Mouse (Mus musculus) R1 (cell line): ENCODE data around the gene Eepd1.

Experiments used
- DNase-seq: peaks from one replicate; pipeline ENCODE4 v3.0.0-alpha.2; 2018; ENCODE audit warnings: low read depth, low spot score

Gene Eepd1

GRCm38 (mm10) chr9:25489221-25489960, 8.0 kb downstream of the Eepd1 start:
- no peak for DNase-seq

GRCm38 (mm10) chr9:25490278-25491145, 9.2 kb downstream of the Eepd1 start:
- DNase-seq, result peak; percentile 15

DNA sequence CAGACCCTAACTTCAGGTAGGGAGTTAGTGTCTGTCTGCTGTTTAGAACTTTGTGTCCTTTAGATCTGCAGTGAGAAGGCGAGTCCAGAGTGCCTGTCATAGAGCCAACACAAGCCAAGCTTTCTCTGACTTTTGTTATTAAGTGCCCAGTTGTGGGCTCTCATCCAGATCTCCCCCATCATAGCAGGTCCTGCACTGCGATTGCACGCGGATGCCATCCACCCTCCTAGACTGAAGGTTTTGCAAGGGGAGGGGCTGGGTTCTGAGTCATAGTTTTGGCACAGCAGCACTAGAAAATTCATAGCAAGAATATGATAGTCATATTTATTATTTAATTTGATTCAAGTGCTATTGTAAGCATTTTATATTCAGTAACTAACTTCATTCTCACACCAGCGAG, 12.6 kb downstream of the Eepd1 start:
- DNase-seq, result no peak

DNA sequence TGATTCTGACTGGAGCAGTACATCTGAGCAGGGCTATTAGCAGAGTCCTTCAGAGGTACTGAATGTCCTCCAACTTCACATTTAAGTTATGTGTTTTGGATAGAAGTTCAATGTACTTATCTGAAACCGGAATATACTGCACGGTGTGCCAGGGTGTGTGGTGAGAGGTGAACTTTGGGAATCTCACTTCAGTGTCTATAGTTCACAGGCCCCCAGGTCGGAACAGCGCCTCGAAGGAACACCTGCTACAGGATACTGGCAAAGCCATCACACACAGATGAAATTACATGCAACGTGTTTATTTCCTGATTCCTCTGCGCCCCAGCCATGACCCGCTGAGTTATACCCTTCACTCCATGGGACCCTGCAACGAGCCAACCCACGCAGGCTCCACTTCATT, 14.3 kb downstream of the Eepd1 start:
- no peak for DNase-seq

DNA sequence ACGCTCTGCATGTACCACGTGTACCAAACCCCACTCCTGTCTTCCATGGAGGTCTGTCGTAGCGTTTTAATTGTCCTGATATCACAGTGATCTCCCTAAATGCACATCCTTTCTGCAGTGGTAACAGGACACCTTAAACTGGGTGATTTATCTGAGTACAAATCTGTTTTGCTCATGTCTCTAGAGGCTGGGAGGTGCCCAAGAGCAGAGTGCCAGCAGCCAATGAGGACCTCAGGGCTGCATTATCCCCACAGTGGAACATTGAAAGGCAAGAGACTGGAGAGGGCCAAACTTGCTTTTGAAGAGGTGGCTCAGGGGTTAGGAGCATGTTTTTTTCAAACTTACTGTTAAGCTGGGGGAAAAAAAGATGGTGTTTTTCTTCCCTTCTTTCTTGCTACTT, 14.8 kb downstream of the Eepd1 start:
- no peak for DNase-seq

DNA sequence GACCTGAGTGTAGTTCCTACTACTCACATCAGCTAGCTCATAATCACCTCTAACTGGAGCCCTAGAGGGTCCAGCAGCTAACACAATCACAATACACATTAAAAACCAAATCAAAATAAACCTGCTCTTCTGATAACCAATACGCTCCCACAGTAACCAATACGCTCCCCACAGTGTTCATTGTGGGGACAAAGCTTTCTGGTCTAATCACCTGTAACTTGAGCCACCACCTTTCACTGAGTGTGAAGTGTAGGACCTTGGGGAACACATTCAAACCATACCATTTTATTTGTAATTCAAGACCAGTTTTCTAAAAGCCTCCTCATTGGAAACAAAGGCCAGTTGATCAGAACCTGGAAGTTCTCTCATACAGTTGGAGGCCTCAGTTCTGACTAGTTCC, 15.4 kb downstream of the Eepd1 start:
- DNase-seq, result no peak

DNA sequence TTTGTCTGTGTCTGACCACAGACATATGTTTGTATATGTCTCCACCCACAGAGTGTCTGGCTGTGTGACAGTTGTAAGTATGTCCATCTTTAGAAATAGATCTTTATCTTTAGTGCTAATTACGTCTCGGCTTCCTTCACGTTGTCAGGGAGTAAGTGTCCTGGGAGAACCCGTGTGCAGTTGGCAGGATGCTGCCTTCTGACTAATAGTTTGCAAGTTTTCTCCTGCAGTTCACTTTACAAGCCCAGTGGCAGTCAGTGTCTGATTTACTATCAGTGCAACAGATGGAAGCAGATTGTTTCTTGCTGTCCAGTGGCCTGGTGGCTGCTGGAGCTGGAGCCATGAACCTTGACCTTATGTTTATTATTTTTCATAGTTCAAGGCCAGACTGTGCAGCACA, 17.4 kb downstream of the Eepd1 start:
- no peak for DNase-seq

- no peak for DNase-seq
These were observed 18.0 kb downstream of the Eepd1 start for GRCm38 (mm10) chr9:25499306-25499705.

DNA sequence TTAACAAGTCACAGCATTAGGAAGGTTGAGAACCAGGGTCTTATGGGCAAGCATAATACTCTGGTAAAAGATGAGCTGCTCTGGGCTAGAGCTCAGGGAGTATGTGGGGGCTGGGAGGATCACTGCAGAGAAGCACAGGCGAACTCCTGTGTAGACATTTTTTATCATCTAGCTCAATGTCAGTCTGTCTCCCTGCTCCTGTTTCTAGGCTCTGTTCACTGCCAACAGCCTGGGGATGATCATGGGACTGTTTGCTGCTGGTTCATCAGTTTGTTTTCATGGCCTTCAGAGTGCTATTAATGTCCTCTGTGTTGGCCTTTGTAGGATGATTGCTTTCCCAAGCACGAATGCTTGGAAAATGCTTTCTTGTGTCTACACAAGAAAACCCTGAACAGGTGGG, 18.7 kb downstream of the Eepd1 start:
- no peak for DNase-seq

DNA sequence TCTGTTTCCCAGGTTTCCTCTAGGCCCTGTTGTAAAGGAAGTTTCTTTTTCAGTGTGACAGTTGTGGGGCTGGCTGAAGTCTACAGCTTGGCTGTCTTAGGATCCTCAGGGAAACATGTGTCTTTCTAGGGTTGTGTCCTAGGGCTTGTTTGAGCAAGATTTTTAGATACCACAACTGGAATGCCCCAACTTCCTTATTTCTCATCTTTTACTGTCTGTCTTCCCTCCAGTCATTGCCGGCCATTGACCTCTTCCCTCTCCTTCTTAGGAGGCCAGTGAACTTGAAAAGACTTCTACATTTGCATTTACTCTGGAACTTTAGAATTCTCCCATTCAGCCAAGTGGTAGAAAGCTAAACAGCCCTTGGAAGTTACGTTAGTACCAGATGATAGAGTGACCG, 27.5 kb downstream of the Eepd1 start:
- DNase-seq, result no peak

- no peak for DNase-seq
These were observed 29.2 kb downstream of the Eepd1 start for GRCm38 (mm10) chr9:25510572-25510971.

GRCm38 (mm10) chr9:25513050-25513449, 31.7 kb downstream of the Eepd1 start:
- peak; percentile 10 for DNase-seq

- no peak for DNase-seq
These were observed 32.2 kb downstream of the Eepd1 start for GRCm38 (mm10) chr9:25513556-25513955.

DNA sequence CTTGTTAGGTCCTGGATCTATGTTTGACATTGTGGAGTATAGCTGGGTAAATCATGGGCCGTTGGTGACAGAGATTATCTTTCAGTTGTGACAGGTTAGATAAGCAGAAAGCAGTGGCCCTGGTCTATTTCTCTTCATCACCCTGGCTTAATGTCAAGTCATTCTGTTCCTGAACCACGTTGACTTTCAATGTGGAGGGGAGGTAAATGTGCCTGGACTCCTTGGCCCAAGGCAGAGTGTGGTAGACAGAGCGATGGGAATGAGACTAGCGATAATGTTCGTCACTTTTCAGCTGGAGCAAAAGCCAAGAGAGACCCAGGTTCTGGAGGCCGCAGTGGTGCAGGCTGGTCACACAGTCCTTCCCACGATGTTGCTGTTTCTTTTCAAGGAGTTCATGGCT, 35.3 kb downstream of the Eepd1 start:
- DNase-seq, result no peak

GRCm38 (mm10) chr9:25517982-25518381, 36.6 kb downstream of the Eepd1 start:
- no peak for DNase-seq

GRCm38 (mm10) chr9:25519193-25519592, 37.8 kb downstream of the Eepd1 start:
- DNase-seq, result no peak

- DNase-seq, result no peak
These were observed 39.5 kb downstream of the Eepd1 start for GRCm38 (mm10) chr9:25520826-25521225.

DNA sequence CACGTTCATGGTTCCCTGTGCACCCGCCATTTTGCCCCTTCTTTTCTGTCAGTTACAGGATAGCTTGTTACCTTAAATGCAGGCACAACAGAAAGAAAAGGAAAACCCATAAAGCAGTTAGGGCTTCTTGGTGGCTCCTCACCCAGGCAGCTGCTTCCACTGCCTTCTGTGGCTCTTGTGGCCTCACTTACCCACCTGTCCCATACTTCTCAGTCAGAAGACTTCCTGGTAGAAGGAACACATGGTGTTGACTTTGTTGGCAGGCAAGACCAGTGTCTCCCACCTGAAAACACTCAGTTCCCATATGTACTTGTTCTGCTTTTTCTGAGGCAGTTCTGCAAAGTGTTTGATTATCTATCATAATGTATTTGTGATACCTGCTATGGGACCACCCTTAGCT, 40.5 kb downstream of the Eepd1 start:
- DNase-seq, result no peak

DNA sequence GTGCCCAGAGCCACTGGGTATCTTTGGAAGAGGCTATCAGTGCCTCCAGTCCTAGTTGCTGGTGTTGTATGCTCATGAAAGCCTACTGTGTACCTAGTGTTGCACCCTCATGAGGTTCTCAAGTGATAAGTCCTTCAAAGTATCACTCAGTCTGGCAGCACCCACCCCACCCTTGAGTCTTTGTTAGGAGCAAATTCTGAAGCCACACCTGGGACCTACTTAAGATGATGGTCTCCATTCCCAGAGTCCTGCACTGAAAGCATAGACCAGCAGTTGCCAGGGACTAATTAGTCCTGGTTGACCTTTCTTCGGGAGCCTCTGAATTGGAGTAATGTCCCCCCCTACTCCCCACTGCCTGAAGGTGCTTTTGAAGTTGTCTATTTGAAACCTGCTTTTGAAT, 45.2 kb downstream of the Eepd1 start:
- DNase-seq, result no peak

GRCm38 (mm10) chr9:25526927-25527337, 45.6 kb downstream of the Eepd1 start:
- no peak for DNase-seq

- DNase-seq, result peak; percentile 13
These were observed 46.2 kb downstream of the Eepd1 start for GRCm38 (mm10) chr9:25527359-25528038.

DNA sequence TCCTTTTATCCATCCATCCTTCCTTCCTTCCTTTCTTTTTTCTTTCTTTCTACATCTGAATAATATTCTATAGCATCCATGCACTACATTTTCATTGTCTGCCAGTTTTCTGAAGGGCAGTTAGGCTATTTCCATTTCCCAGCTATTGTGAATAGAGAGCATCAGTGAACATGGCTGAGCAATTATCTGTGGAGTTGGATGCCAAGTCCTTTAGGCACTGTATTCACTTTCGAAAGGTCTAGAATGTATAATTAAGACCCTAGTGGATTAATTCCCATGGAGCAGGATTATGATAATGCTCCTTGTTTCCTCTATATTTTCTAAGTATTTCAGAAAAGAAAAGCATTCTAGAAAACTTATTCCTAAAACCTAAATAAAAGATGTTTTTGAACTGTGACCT, 50.3 kb downstream of the Eepd1 start:
- DNase-seq, result no peak
